Mouse (Mus musculus) megakaryocyte, embryonic 14.5 days (primary cell): Measurements from ENCODE around the gene 1700037H04Rik.

Source experiments
- FLI1 ChIP-seq: IDR thresholded peaks from 2 replicates; pipeline ENCODE4 v1.6.1; 2012; ENCODE audit warnings: low read length, inconsistent platforms, mixed read lengths
- GATA1 ChIP-seq: IDR thresholded peaks from 3 replicates; pipeline ENCODE4 v1.6.1; 2012; ENCODE audit warnings: mixed read lengths, low read length, inconsistent platforms, borderline replicate concordance

GRCm38 (mm10) chr2:131145536-131145935 is 14.3 kb downstream of the 1700037H04Rik start:
- TF ChIP-seq GATA1 (no peak), FLI1 (no peak)
